Comparison of ENCODE assay signal across 8 mouse cellular contexts in genomic region chr4:58943420-58944205, GRCm38 (mm10). TPM values are rescaled to one million over a fixed set of nuclear protein-coding genes. Genes with fewer than 3 reads are reported as not detected.
DNase-seq lines count a peak whose midpoint lies in the region; ATAC-seq and TF ChIP-seq lines count a peak whose summit lies in the region.

Gene Zkscan16, plus strand, starts transcription at chr4:58943628.

- peak; percentile 92 for ATAC-seq in forebrain, embryonic 13.5 days
- ATAC-seq in heart, postnatal 0 days (ENCODE audit: insufficient read depth, low read depth) = peak; percentile 55
- no peak for ATAC-seq in liver, embryonic 12.5 days

- H3K4me1 ChIP-seq in forebrain, embryonic 13.5 days = peaks cover 13% of the 10 kb centered on the region
- H3K4me1 ChIP-seq in heart, postnatal 0 days (ENCODE audit: control insufficient read depth, insufficient read depth) = no peaks in the 10 kb centered on the region; the same call in 1 of the 2 replicates
- peaks cover 9% of the 10 kb centered on the region for H3K4me1 ChIP-seq in liver, embryonic 12.5 days

- TF ChIP-seq EP300 in heart, postnatal 0 days (IDR thresholded peaks at IDR 0.05; ENCODE audit: low read depth) = no peak

- 0 out of 2 replicates have a peak, but pooled peaks cover 4% of the 10 kb centered on the region for H3K27me3 ChIP-seq in forebrain, embryonic 13.5 days
- peaks cover 14% of the 10 kb centered on the region; the same call in 1 of the 2 replicates for H3K27me3 ChIP-seq in heart, postnatal 0 days (ENCODE audit: control insufficient read depth, insufficient read depth, low read length)
- peaks cover 43% of the 10 kb centered on the region for H3K27me3 ChIP-seq in liver, embryonic 12.5 days (replicated peaks)
- no peaks in the 10 kb centered on the region for H3K27me3 ChIP-seq in splenic B cell, adult 2 months (ENCODE audit: control insufficient read depth, insufficient read depth, low read length, poor library complexity, severe bottlenecking)

- under 1% methylated on average over 50 of the region's 50 CpGs for WGBS in forebrain, embryonic 13.5 days
- WGBS in heart, postnatal 0 days = 1% methylated on average over 50 of the region's 50 CpGs
- WGBS in liver, embryonic 12.5 days (ENCODE audit: insufficient replicate concordance) = 1% methylated on average over 50 of the region's 50 CpGs

- peak within 1 kb of the TSS; percentile 80 for H3K9ac ChIP-seq in forebrain, embryonic 13.5 days
- peak within 1 kb of the TSS; percentile 15; the same call in 1 of the 2 replicates for H3K9ac ChIP-seq in heart, postnatal 0 days (replicated peaks; ENCODE audit: low read depth, low read length)
- H3K9ac ChIP-seq in liver, embryonic 12.5 days = peak within 1 kb of the TSS; percentile 52; the same call in 1 of the 2 replicates

- TF ChIP-seq CTCF in heart, postnatal 0 days (IDR thresholded peaks at IDR 0.05; ENCODE audit: low read depth) = no peak

- H3K9me3 ChIP-seq in forebrain, embryonic 13.5 days (replicated peaks) = no peaks in the 10 kb centered on the region
- no peaks in the 10 kb centered on the region for H3K9me3 ChIP-seq in heart, postnatal 0 days (replicated peaks; ENCODE audit: control insufficient read depth, low read length)
- H3K9me3 ChIP-seq in liver, embryonic 12.5 days (replicated peaks) = no peaks in the 10 kb centered on the region

- H3K36me3 ChIP-seq in forebrain, embryonic 13.5 days (ENCODE audit: poor library complexity, severe bottlenecking) = no peaks in the 10 kb centered on the region
- H3K36me3 ChIP-seq in heart, postnatal 0 days (replicated peaks; ENCODE audit: control insufficient read depth, insufficient read depth, low read length) = no peaks in the 10 kb centered on the region
- no peaks in the 10 kb centered on the region for H3K36me3 ChIP-seq in liver, embryonic 12.5 days
- H3K36me3 ChIP-seq in splenic B cell, adult 2 months (ENCODE audit: control insufficient read depth, insufficient read depth, low read length, poor library complexity, severe bottlenecking) = no peaks in the 10 kb centered on the region

- peak within 1 kb of the TSS; percentile 77 for H3K4me3 ChIP-seq in forebrain, embryonic 13.5 days
- peak within 1 kb of the TSS; percentile 67 for H3K4me3 ChIP-seq in heart, postnatal 0 days (ENCODE audit: low read depth, low read length)
- peak within 1 kb of the TSS; percentile 65 for H3K4me3 ChIP-seq in liver, embryonic 12.5 days

- peak; percentile 48 for DNase-seq in CD4-positive helper T cell, adult 2 months (ENCODE audit: low read depth, low spot score)
- DNase-seq in c-Kit-positive CD71-positive TER-119-negative erythroid progenitor cells, embryonic 14.5 days (ENCODE audit: low read depth) = peak; percentile 17
- peak; percentile 30 for DNase-seq in heart, postnatal 0 days (ENCODE audit: low spot score)
- peak; percentile 72 to 75 for DNase-seq in kidney, postnatal 25 days
- peak; percentile 14 to 47 for DNase-seq in natural killer cell, adult 2 months (ENCODE audit: low spot score in 2 of 2)
- DNase-seq in splenic B cell, adult 2 months (ENCODE audit: low read depth, low spot score) = peak; percentile 69

- peak within 1 kb of the TSS; percentile 82 for H3K4me2 ChIP-seq in forebrain, embryonic 13.5 days
- peak within 1 kb of the TSS; percentile 91 for H3K4me2 ChIP-seq in heart, postnatal 0 days (ENCODE audit: low read depth, low read length)
- peak within 1 kb of the TSS; percentile 88 for H3K4me2 ChIP-seq in liver, embryonic 12.5 days

- no peak within 1 kb of the TSS for H3K27ac ChIP-seq in forebrain, embryonic 13.5 days
- no peak within 1 kb of the TSS for H3K27ac ChIP-seq in heart, postnatal 0 days (ENCODE audit: low read depth)
- no peak within 1 kb of the TSS for H3K27ac ChIP-seq in liver, embryonic 12.5 days

RNA-seq across cellular contexts. Expression of gene Zkscan16, which starts in this region (rescaled TPM):
- 0.34 and 0.55 TPM in 2 replicates for polyA plus RNA-seq in forebrain, embryonic 13.5 days (2015; fragmentation: Nextera tagmentation; extraction: Ambion mirVana)
- total RNA-seq in heart, postnatal 0 days (2014; rRNA removed; ENCODE audit: low replicate concordance) = not detected in 2 replicates
- 0.05 TPM in 1 of 2 replicates, not detected in the other for polyA plus RNA-seq in heart, postnatal 0 days (2015; fragmentation: Nextera tagmentation; extraction: Ambion mirVana)
- 0.12 and 0.14 TPM in 2 replicates for polyA plus RNA-seq in liver, embryonic 12.5 days (2016; fragmentation: Nextera tagmentation; extraction: Ambion mirVana)

Comparison
In these comparisons a context has a peak if more than half of its experiments do, and no peak if none do; other contexts are left out.
1. Peak in ATAC-seq, H3K4me3 ChIP-seq, H3K9ac ChIP-seq and H3K4me2 ChIP-seq in forebrain, embryonic 13.5 days; RNA of the gene not detected or under 1 TPM.
2. Peak in DNase-seq, ATAC-seq, H3K4me3 ChIP-seq, H3K9ac ChIP-seq and H3K4me2 ChIP-seq in heart, postnatal 0 days; RNA of the gene not detected or under 1 TPM.
3. DNase-seq: peak in every context shown above with its lines; median percentile 74 in kidney, postnatal 25 days; 69 in splenic B cell, adult 2 months; 48 in CD4-positive helper T cell, adult 2 months; 30 in natural killer cell, adult 2 months; 30 in heart, postnatal 0 days; 17 in c-Kit-positive CD71-positive TER-119-negative erythroid progenitor cells, embryonic 14.5 days.
4. H3K9ac ChIP-seq: peak in every context shown above with its lines; median percentile 80 in forebrain, embryonic 13.5 days; 52 in liver, embryonic 12.5 days; 15 in heart, postnatal 0 days.